Mouse (Mus musculus): ENCODE results near the gene Gm9046. TPM values are rescaled to one million over a fixed set of nuclear protein-coding genes. Genes with fewer than 3 reads are reported as not detected.

Gene Gm9046
- not detected in 2 replicates for polyA plus RNA-seq (2012)

DNA sequence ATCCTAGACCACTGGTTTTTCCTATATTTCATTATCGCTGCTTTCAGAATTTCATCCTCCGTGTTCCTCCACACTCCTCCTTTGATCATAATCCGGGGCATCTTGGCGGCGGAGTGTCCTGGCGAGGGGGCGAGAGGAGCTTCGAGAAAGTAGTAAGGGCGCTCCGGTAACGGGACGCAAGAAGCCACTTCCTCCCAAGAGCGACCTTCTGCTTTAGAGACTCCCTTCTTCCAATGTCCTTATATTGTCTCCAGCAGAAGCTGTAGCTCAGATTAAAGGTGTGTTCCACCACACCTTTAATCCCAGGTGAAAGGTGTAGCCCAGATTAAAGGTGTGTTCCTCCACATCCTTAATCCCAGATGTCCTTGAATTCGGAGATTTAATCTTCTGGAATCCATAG is at the start of gene Gm9046:
Gene Gm9046 (minus strand): TSS at position 101 of the 400 bp plus-strand sequence.

DNA sequence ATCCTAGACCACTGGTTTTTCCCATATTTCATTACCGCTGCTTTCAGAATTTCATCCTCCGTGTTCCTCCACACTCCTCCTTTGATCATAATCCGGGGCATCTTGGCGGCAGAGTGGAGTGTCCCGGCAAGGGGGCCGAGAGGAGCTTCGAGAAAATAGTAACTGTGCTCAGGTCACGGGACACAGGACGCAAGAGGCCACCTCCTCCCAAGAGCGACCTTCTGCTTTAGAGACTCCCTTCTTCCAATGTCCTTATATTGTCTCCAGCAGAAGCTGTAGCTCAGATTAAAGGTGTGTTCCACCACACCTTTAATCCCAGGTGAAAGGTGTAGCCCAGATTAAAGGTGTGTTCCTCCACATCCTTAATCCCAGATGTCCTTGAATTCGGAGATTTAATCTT is 10.9 kb upstream of the Gm9046 start, which contains the start of gene Gm9049:
Gene Gm9049 (minus strand): TSS at position 101 of the 400 bp plus-strand sequence.

DNA sequence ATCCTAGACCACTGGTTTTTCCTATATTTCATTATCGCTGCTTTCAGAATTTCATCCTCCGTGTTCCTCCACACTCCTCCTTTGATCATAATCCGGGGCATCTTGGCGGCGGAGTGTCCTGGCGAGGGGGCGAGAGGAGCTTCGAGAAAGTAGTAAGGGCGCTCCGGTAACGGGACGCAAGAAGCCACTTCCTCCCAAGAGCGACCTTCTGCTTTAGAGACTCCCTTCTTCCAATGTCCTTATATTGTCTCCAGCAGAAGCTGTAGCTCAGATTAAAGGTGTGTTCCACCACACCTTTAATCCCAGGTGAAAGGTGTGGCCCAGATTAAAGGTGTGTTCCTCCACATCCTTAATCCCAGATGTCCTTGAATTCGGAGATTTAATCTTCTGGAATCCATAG is 5.5 kb upstream of the Gm9046 start, which contains the start of gene Gm9048:
Gene Gm9048 (minus strand): TSS at position 101 of the 400 bp plus-strand sequence.

DNA sequence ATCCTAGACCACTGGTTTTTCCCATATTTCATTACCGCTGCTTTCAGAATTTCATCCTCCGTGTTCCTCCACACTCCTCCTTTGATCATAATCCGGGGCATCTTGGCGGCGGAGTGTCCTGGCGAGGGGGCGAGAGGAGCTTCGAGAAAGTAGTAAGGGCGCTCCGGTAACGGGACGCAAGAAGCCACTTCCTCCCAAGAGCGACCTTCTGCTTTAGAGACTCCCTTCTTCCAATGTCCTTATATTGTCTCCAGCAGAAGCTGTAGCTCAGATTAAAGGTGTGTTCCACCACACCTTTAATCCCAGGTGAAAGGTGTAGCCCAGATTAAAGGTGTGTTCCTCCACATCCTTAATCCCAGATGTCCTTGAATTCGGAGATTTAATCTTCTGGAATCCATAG is 5.3 kb downstream of the Gm9046 start, which contains the start of gene Gm9045:
Gene Gm9045 (minus strand): TSS at position 101 of the 400 bp plus-strand sequence.

DNA sequence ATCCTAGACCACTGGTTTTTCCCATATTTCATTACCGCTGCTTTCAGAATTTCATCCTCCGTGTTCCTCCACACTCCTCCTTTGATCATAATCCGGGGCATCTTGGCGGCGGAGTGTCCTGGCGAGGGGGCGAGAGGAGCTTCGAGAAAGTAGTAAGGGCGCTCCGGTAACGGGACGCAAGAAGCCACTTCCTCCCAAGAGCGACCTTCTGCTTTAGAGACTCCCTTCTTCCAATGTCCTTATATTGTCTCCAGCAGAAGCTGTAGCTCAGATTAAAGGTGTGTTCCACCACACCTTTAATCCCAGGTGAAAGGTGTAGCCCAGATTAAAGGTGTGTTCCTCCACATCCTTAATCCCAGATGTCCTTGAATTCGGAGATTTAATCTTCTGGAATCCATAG is 10.7 kb downstream of the Gm9046 start, which contains the start of gene Gm9044:
Gene Gm9044 (minus strand): TSS at position 101 of the 400 bp plus-strand sequence.

DNA sequence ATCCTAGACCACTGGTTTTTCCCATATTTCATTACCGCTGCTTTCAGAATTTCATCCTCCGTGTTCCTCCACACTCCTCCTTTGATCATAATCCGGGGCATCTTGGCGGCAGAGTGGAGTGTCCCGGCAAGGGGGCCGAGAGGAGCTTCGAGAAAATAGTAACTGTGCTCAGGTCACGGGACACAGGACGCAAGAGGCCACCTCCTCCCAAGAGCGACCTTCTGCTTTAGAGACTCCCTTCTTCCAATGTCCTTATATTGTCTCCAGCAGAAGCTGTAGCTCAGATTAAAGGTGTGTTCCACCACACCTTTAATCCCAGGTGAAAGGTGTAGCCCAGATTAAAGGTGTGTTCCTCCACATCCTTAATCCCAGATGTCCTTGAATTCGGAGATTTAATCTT is 16.2 kb downstream of the Gm9046 start, which contains the start of gene Gm9040:
Gene Gm9040 (minus strand): TSS at position 101 of the 400 bp plus-strand sequence.

DNA sequence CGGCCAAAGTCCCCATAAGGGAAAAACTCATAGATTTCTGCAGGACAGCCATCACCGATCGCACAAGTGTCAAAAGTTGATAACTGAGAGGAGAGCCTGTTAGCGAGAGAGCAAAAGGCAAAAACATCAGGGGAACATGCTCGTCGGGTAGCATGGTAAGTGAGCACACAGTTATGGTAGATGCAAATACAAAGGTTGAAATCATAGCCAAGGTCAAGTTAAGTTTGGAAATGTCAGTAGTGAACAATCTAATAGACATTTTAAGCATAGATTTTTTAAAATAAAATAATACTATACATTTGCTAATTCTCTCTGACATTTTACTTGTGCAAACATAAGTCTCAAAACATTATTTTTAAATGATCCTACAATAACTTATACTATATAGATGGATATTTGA is 48.1 kb downstream of the Gm9046 start, which contains the start of gene Iltifb:
Gene Iltifb (minus strand): TSS at position 101 of the 400 bp plus-strand sequence.

Other genes starting within 250 kb of the Gm9046 start
- gene Mdm1, start 201.4 kb downstream of the Gm9046 start, polyA plus RNA-seq (2012), result 13.0 and 24.8 TPM in 2 replicates
- not detected in 2 replicates for gene Il22, start 138.3 kb downstream of the Gm9046 start, polyA plus RNA-seq (2012)
- not detected in 2 replicates for gene Gm32717, start 102.5 kb downstream of the Gm9046 start, polyA plus RNA-seq (2012)
- gene Gm32802, start 84.6 kb downstream of the Gm9046 start, polyA plus RNA-seq (2012), result not detected in 2 replicates
- gene Iltifb, start 48.2 kb downstream of the Gm9046 start, polyA plus RNA-seq (2012), result not detected in 2 replicates
- not detected in 2 replicates for gene Gm9040, start 16.3 kb downstream of the Gm9046 start, polyA plus RNA-seq (2012)
- gene Gm9044, start 10.8 kb downstream of the Gm9046 start, polyA plus RNA-seq (2012), result not detected in 2 replicates
- gene Gm9045, start 5.4 kb downstream of the Gm9046 start, polyA plus RNA-seq (2012), result not detected in 2 replicates
- not detected in 2 replicates for gene Gm9048, start 5.4 kb upstream of the Gm9046 start, polyA plus RNA-seq (2012)
- not detected in 2 replicates for gene Gm9049, start 10.8 kb upstream of the Gm9046 start, polyA plus RNA-seq (2012)
- 0.14 and 0.22 TPM in 2 replicates for gene Ifng, start 97.8 kb upstream of the Gm9046 start, polyA plus RNA-seq (2012)

Data from megakaryocyte-erythroid progenitor cell, adult 5 weeks (primary cell).